Mouse (Mus musculus) heart, postnatal 0 days (tissue): ENCODE results near the gene Fbxw11. TPM values are rescaled to one million over a fixed set of nuclear protein-coding genes. Genes with fewer than 3 reads are reported as not detected.

Source experiments
- ATAC-seq: fragments of 200-750 bp; cut with Nextera tagmentation; 2 replicates; pipeline ENCODE4 v1.8.0; 2017; ENCODE audit warnings: low read depth, moderate number of reproducible peaks, moderate library complexity; ENCODE audit not compliant: insufficient read depth
- DNase-seq: peaks from one replicate; pipeline ENCODE4 v3.0.0-alpha.2; 2016; ENCODE audit warnings: low spot score
- H3K27ac ChIP-seq: fragments of 300-500 bp; sonication (generic); 2 replicates; pipeline ENCODE4 v1.5.1; 2014; ENCODE audit warnings: low read depth, mild to moderate bottlenecking
- H3K27me3 ChIP-seq: fragments of 300-500 bp; sonication (generic); 2 replicates; pipeline ENCODE4 v1.6.1; 2014; ENCODE audit warnings: low read length, mixed read lengths; ENCODE audit not compliant: control insufficient read depth, insufficient read depth
- H3K36me3 ChIP-seq: fragments of 300-500 bp; sonication (generic); replicated peaks from 2 replicates; pipeline ENCODE4 v1.6.1; 2014; ENCODE audit warnings: low read length, mixed read lengths; ENCODE audit not compliant: control insufficient read depth, insufficient read depth
- H3K4me1 ChIP-seq: fragments of 300-500 bp; sonication (generic); 2 replicates; pipeline ENCODE4 v1.6.1; 2014; ENCODE audit warnings: antibody characterized with exemption; ENCODE audit not compliant: control insufficient read depth, insufficient read depth
- H3K4me2 ChIP-seq: fragments of 300-500 bp; sonication (generic); 2 replicates; pipeline ENCODE4 v1.6.1; 2014; ENCODE audit warnings: low read depth, mild to moderate bottlenecking, low read length, moderate library complexity
- H3K4me3 ChIP-seq: fragments of 300-500 bp; sonication (generic); 2 replicates; pipeline ENCODE4 v1.5.1; 2014; ENCODE audit warnings: low read depth, low read length
- H3K9ac ChIP-seq: fragments of 300-500 bp; sonication (generic); replicated peaks from 2 replicates; pipeline ENCODE4 v1.6.1; 2014; ENCODE audit warnings: low read depth, low read length, mixed read lengths
- H3K9me3 ChIP-seq: fragments of 300-500 bp; sonication (generic); replicated peaks from 2 replicates; pipeline ENCODE4 v1.6.1; 2016; ENCODE audit warnings: low read length; ENCODE audit not compliant: control insufficient read depth
- CTCF ChIP-seq: IDR thresholded peaks from 2 replicates; pipeline ENCODE4 v1.5.1; 2016; ENCODE audit warnings: antibody characterized with exemption, control low read depth, low read depth
- EP300 ChIP-seq: IDR thresholded peaks from 2 replicates; pipeline ENCODE4 v1.6.1; 2016; ENCODE audit warnings: antibody characterized with exemption, low read depth
- WGBS: fragments of 180-500 bp; shearing (Covaris S2); extraction: QIAGEN DNeasy Blood & Tissue Kit; methylation state at CpG from one replicate; pipeline ENCODE4 v1.1.7; 2014; 5-methylcytosine and 5-hydroxymethylcytosine counted together
- polyA plus RNA-seq: library from polyadenylated mRNA; unstranded; fragments of >200 nt; fragmentation: Nextera tagmentation; extraction: Ambion mirVana; gene quantifications from 2 replicates; pipeline ENCODE4 v1.2.1, GENCODE M21; 2015
- total RNA-seq: library from RNA; depleted of rRNA; stranded (reverse); fragments of >200 nt; gene quantifications from 2 replicates; pipeline ENCODE4 v1.2.3, GENCODE M21; 2014; ENCODE audit warnings: low replicate concordance

Fbxw11 gene
- total and polyA plus RNA-seq, 2 experiments from 2014 or later, result 45.9 to 58.3 TPM

GRCm38 (mm10) chr11:32696446-32697090, 54.0 kb downstream of the Fbxw11 start:
- Histone ChIP-seq H3K4me1 (peaks cover 45% of the 10 kb centered on the region), H3K9ac (no peak overlapping the region), H3K36me3 (no peaks in the 10 kb centered on the region), H3K4me3 (no peak overlapping the region), H3K9me3 (no peaks in the 10 kb centered on the region), H3K27me3 (no peaks in the 10 kb centered on the region), H3K4me2 (no peak overlapping the region), H3K27ac (0 out of 2 replicates have a peak overlapping the region, but pooled peaks have one; percentile 25)
- ATAC-seq (no peak), DNase-seq (no peak)
- WGBS, result 67% methylated on average over 2 of the region's 2 CpGs
- TF ChIP-seq CTCF (no peak), EP300 (no peak)

- H3K9ac ChIP-seq, result no peak overlapping the region
- H3K27me3 ChIP-seq, result no peaks in the 10 kb centered on the region
- no peaks in the 10 kb centered on the region for H3K9me3 ChIP-seq
- TF ChIP-seq EP300 (no peak), CTCF (no peak)
- no peak overlapping the region for H3K4me3 ChIP-seq
- ATAC-seq (no peak), DNase-seq (no peak)
- H3K27ac ChIP-seq, result no peak overlapping the region
- peaks cover 57% of the 10 kb centered on the region for H3K4me1 ChIP-seq
- WGBS, result 61% methylated on average over 3 of the region's 3 CpGs
- H3K4me2 ChIP-seq, result no peak overlapping the region
- H3K36me3 ChIP-seq, result no peaks in the 10 kb centered on the region
Observed at GRCm38 (mm10) chr11:32697695-32698094, 55.2 kb downstream of the Fbxw11 start.

GRCm38 (mm10) chr11:32699913-32700493, 57.5 kb downstream of the Fbxw11 start:
- Histone ChIP-seq H3K27ac (peak overlapping the region; percentile 25; the same call in 1 of the 2 replicates), H3K4me3 (no peak overlapping the region), H3K4me1 (peaks cover 70% of the 10 kb centered on the region), H3K36me3 (no peaks in the 10 kb centered on the region), H3K9me3 (no peaks in the 10 kb centered on the region), H3K9ac (no peak overlapping the region), H3K27me3 (no peaks in the 10 kb centered on the region), H3K4me2 (no peak overlapping the region)
- TF ChIP-seq EP300 (no peak), CTCF (no peak)
- WGBS, result 63% methylated on average over 3 of the region's 3 CpGs
- DNase-seq (no peak), ATAC-seq (no peak)

GRCm38 (mm10) chr11:32701566-32701965, 59.0 kb downstream of the Fbxw11 start:
- Histone ChIP-seq H3K9ac (no peak overlapping the region), H3K36me3 (no peaks in the 10 kb centered on the region), H3K4me1 (peaks cover 60% of the 10 kb centered on the region), H3K27me3 (no peaks in the 10 kb centered on the region), H3K4me2 (peak overlapping the region; percentile 31), H3K4me3 (no peak overlapping the region), H3K9me3 (no peaks in the 10 kb centered on the region), H3K27ac (peak overlapping the region; percentile 48)
- 22% methylated on average over 3 of the region's 3 CpGs for WGBS
- no peak for ATAC-seq
- no peak for DNase-seq
- TF ChIP-seq EP300 (no peak), CTCF (no peak)

GRCm38 (mm10) chr11:32704241-32704890, 61.8 kb downstream of the Fbxw11 start:
- 75% methylated on average over 6 of the region's 6 CpGs for WGBS
- ATAC-seq, result no peak; the same call in 1 of the 2 replicates

More at GRCm38 (mm10) chr11:32704241-32704890, 61.8 kb downstream of the Fbxw11 start:
- no peaks in the 10 kb centered on the region for H3K36me3 ChIP-seq
- TF ChIP-seq CTCF, result no peak
- TF ChIP-seq EP300, result no peak
- H3K4me2 ChIP-seq, result no peak overlapping the region
- H3K9me3 ChIP-seq, result no peaks in the 10 kb centered on the region
- H3K9ac ChIP-seq, result no peak overlapping the region
- no peak for DNase-seq
- no peak overlapping the region for H3K27ac ChIP-seq
- H3K4me3 ChIP-seq, result no peak overlapping the region
- no peaks in the 10 kb centered on the region for H3K27me3 ChIP-seq
- H3K4me1 ChIP-seq, result peaks cover 50% of the 10 kb centered on the region
